Mouse (Mus musculus) bone marrow macrophage, adult 2 months (primary cell): ENCODE measurements around the gene Fxyd7.

ENCODE experiments used
- CTCF ChIP-seq: IDR thresholded peaks from 2 replicates; pipeline ENCODE4 v1.5.1; 2012; ENCODE audit warnings: low read depth, mild to moderate bottlenecking, low read length, moderate library complexity
- POLR2A ChIP-seq: IDR thresholded peaks from 2 replicates; pipeline ENCODE4 v1.6.1; 2012; ENCODE audit warnings: mild to moderate bottlenecking, low read depth, low read length, borderline replicate concordance

DNA sequence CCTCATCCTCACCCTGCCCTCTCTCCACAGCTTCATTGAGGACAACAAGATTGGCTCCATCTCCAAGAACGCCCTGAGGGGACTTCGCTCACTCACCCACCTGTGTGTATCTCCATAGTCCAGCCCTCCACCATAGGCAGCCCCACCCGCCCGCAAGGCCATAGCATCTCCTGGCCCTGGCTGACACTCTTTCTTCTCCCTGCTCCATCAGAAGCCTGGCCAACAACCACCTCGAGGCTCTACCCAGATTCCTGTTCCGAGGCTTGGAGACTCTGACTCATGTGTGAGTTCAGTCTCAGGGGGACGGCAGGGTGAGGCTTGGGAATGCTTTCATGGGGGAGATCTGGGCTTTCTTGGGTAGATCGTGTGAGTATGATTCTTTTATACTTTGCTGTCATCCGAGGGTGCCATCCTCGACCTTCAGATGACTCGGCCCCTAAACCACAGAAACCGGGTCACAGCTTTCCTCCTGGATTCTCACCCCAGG is 11.8 kb upstream of the Fxyd7 start:
- TF ChIP-seq CTCF (no peak), POLR2A (no peak)
